Mouse (Mus musculus) inflammation-experienced regulatory T-cells, adult 6 months (primary cell): Measurements from ENCODE around the gene Scnn1g. TPM values are rescaled to one million over a fixed set of nuclear protein-coding genes. Genes with fewer than 3 reads are reported as not detected.

Experiments used
- ATAC-seq: one replicate; pipeline ENCODE4 v1.8.0; 2017
- polyA plus RNA-seq, 3 experiments: library from polyadenylated mRNA; unstranded; fragments of 100-300 nt; shearing (Covaris generic); gene quantifications; one replicate each; pipeline ENCODE4 v1.2.1; 2017

The Scnn1g gene
- polyA plus RNA-seq, 3 experiments from 2014 or later: not detected

- ATAC-seq: no peak
Observed at GRCm38 (mm10) chr7:121778980-121779379, 44.7 kb downstream of the Scnn1g start.

- no peak for ATAC-seq
Observed at GRCm38 (mm10) chr7:121779409-121779808, 45.1 kb downstream of the Scnn1g start.

GRCm38 (mm10) chr7:121782188-121782909 is 48.1 kb downstream of the Scnn1g start:
- no peak for ATAC-seq

- no peak for ATAC-seq
Observed at GRCm38 (mm10) chr7:121785651-121786228, 51.5 kb downstream of the Scnn1g start.

- no peak for ATAC-seq
Observed at GRCm38 (mm10) chr7:121797781-121798180, 63.5 kb downstream of the Scnn1g start.

GRCm38 (mm10) chr7:121802471-121802870 is 68.2 kb downstream of the Scnn1g start:
- ATAC-seq: no peak

GRCm38 (mm10) chr7:121803011-121803410 is 68.7 kb downstream of the Scnn1g start:
- no peak for ATAC-seq

GRCm38 (mm10) chr7:121805811-121806496 is 71.7 kb downstream of the Scnn1g start:
- no peak for ATAC-seq

GRCm38 (mm10) chr7:121807726-121808580 is 73.7 kb downstream of the Scnn1g start:
- no peak for ATAC-seq

Other genes starting within 250 kb of the Scnn1g start
- gene Usp31, start 27.2 kb upstream of the Scnn1g start, polyA plus RNA-seq: 1 to 10 TPM; 1.3 to 2.8 (median 2.1) TPM
- gene Scnn1b, start 130.6 kb downstream of the Scnn1g start, polyA plus RNA-seq: under 1 TPM in 2 of 3 experiments, not detected in 1; 0.37 to 0.44 TPM
- gene Cog7, start 247.2 kb downstream of the Scnn1g start, polyA plus RNA-seq: 1 to 10 TPM; 4.6 to 9.4 (median 8.5) TPM